Mouse (Mus musculus) liver (tissue): ENCODE results near the gene C6.

Experiments used
- DNase-seq: peaks from one replicate; pipeline ENCODE4 v3.0.0-alpha.2; 2020; ENCODE audit warnings: mixed read lengths

C6 gene

GRCm38 (mm10) chr15:4726830-4727310, at the start of gene C6:
TSS of gene C6 (plus strand) at chr15:4727175.
- no peak for DNase-seq

DNA sequence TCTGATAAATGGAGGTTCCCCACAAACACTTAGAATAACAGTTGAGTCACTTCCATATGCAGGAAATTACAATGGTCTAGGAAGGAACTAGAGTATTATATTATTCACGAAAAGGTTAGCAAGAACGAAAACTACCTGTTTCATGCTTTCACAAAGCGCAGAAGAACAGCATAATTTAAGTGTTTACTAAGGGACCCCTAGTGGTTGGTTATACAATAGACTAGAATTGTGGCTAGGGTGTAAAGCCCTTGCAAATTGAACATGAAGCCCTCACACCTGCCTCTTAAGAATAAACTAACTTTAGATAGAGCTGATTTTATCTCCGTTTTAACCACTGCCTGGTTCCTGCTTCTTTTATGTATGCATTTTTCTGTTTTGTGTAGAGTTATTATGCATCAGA, 29.4 kb upstream of the C6 start:
- DNase-seq, result no peak

DNA sequence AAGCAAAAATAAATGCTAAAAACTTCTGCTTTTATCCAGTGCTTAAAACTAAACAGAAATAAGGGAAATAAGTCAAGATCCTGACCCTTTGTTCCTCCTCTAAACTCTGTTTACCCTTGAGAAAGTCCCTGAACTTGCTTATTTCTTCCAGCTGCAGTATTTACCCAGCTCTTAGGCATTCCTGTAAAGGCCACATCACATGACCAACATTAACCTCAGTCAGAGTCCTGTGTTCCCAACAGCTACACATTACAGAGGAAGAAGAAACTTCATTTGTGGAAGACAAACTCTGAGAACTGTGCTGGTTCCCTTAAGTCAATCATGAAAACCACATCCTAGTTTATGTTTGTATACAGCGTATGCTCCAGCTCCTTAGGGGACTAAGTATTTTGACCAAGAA, 7.2 kb downstream of the C6 start:
- no peak for DNase-seq

GRCm38 (mm10) chr15:4734996-4735609, 8.1 kb downstream of the C6 start:
- no peak for DNase-seq

GRCm38 (mm10) chr15:4747656-4748055, 20.7 kb downstream of the C6 start:
- DNase-seq, result no peak

- no peak for DNase-seq
Measured at GRCm38 (mm10) chr15:4790378-4790777, 63.4 kb downstream of the C6 start.

GRCm38 (mm10) chr15:4796861-4797260, 69.9 kb downstream of the C6 start:
- no peak for DNase-seq

GRCm38 (mm10) chr15:4804256-4804655, 77.3 kb downstream of the C6 start:
- DNase-seq, result no peak

GRCm38 (mm10) chr15:4808131-4808530, 81.2 kb downstream of the C6 start:
- DNase-seq, result no peak

- DNase-seq, result no peak
Measured at GRCm38 (mm10) chr15:4814976-4815375, 88.0 kb downstream of the C6 start.

DNA sequence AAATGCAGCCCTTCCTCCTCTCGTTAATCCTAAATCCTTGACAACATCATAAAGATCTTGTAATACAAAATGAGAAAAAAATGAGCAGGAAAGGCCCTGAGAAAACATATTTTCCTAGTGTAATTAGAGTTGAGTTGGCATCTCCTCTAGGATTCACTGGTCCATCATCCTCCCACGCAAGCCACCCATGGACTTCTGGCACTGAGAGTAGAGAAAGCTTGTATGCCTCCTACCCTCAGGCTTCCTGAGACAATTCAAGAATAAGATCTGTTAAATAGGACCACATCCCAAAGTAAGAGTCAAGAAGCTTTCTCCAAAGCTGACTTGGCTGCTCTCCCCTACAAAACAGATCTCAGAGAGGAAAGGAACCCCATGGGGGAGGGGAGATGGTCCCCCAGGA, 88.7 kb downstream of the C6 start:
- DNase-seq, result no peak

DNA sequence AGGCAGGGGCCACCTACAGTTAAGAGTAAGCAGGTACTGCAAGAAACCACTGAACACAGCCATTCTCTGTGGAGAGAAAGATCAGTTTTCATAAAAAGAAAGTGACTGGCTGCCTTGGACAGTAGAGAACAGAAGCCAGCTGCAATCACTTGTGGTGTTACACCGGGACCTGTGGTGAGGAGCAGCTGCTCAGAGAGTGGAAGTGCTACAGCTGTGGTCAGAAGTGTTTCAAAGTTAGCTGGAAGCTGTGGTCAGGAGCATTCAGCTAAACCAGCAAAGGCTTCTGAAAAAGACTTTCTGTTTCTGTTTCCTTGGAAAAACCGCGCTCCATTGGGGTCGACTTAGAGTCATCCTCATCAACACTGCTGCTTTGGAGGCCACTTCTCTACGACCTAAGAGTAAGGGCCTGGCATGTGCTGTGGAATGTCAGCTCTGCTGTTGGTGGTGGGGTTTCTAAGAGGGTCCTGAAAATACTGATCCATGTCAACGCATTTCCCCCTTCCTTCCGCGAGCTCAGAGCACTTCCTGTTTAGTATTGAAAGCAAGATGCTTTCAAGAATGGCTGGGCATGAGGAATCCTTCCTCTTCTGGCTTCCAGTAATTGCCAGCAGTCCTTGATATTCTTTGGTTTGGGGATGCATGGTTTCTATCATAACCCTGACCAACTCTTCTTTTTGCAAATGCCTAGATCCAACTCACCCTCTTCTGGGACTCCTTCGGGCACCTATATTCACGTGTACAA, 89.9 kb downstream of the C6 start:
- peak; percentile 9 for DNase-seq

DNA sequence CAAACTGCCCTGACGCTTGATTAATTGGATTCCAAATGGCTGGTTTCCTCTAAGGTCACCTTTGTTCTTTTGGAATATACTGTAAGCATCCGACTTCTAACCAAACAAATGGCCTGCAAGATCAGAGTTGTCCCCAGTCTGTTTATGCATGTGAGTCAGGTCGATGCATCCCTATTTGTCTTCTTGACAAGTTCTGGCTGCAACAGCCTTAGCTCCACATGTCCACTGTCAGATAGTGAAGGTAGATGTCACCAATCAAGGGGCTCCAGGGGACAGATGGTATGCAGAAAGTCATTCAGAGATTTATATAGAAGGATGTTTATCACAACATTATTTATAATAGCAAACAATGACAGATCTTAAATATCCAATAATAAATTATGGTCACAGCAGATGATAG, 91.5 kb downstream of the C6 start:
- no peak for DNase-seq

- DNase-seq, result no peak
Measured at GRCm38 (mm10) chr15:4821161-4821560, 94.2 kb downstream of the C6 start.

- no peak for DNase-seq
Measured at GRCm38 (mm10) chr15:4821824-4822223, 94.8 kb downstream of the C6 start.

DNA sequence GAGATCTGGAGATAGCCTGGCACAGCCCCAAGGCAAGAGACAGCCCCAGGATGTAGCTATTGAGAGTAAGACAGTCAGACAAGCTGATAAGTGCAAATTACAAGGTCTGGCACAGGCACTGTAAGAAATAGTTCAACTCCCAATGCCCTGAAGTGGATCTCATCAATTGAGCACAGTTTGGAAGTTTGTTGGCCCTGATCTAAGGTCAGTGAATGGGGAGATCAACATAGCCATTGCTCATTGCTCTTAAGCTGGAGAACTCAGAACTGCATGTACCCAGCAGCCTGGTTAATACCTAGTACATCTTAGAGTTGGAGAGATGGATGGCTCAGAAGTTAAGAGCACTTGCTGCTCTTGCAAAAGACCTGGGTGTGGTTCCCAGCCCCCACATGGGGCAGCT, 100.8 kb downstream of the C6 start:
- no peak for DNase-seq

DNA sequence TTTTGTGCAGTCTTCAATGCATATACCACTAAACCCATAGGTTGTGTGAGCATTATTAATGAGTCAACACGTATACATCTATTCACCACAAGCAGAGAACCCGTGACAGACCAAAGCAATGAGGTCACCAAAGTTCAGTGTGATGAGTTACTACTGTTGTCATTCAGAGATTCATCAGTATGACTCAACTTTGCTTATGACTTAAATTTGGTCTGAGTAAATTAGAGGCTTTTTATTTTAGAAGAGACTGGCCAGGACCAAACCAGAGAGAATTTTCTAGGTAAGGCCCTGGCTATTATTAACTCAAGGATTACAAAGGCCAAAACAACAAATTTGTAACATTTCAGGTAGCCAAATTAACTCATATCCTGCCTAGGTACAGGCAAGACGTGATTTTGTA, 109.4 kb downstream of the C6 start:
- DNase-seq, result no peak

GRCm38 (mm10) chr15:4850015-4850414, 123.0 kb downstream of the C6 start:
- no peak for DNase-seq
